Mouse (Mus musculus): ENCODE data around the gene Nek8. TPM values are rescaled to one million over a fixed set of nuclear protein-coding genes. Genes with fewer than 3 reads are reported as not detected.

Nek8 gene
- total RNA-seq, 1 experiment from 2014 or later, result 4.3 TPM

DNA sequence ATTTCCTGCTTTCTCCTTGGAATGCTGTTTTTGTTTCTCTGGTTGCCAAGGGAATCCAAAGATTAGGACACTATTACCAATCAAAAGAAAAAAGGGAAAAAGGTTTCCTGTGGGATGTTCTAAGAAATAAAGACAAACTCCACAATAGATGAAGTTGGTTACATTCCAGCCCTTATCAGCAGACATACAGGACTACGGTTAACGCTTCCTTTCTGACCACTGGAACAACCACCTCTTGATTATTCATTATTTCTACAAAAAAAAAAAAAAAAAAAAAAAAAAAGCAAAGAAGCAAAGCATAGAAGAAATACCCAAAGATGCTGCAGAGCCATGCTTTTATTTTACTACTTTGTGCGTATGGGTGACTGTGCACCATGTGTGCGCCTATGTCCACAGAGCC lies 53.7 kb downstream of the Nek8 start:
- no peak for ATAC-seq (replicated peaks; ENCODE audit: insufficient number of reproducible peaks, low FRiP score, low TSS enrichment, poor library complexity, severe bottlenecking)

DNA sequence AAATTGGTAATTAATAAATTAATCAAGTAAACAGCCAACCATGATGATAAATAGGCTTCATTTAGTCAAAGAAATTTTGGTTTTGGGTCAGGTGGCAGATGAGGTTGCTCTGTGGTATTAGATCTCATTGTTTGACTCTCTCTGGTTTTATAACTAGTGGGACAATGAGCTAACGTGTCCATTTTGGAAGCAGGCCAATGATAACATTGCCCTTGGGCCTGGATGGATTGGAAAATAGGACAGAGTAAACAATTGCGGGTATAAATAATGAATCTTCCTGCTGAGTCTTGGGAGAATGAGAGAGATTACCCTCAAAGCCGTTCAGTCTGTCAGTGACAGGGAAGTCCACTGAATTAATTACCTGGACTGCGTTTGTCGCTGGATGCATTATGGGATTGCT lies 55.3 kb downstream of the Nek8 start:
- no peak for ATAC-seq (replicated peaks; ENCODE audit: insufficient number of reproducible peaks, low FRiP score, low TSS enrichment, poor library complexity, severe bottlenecking)

DNA sequence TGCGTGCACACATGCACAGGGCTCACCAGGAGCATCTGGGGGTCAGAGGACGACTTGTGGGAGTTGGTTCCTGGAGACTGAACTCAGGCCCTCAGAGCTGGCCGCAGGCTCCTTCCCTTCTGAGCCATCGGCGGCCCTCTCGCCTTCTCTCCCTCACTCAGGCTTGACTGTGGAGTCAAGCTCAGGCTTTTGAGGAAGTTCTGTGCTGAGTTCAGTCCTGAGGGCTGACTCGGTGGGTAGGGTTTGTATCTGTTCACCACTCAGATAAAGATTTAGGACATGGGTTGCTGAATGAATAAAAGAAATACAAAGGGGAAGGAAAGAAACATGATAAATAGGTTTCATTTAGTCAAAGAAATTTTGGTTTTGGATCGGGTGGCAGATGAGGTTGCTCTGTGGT lies 56.6 kb downstream of the Nek8 start:
- peak; percentile 57 for ATAC-seq (replicated peaks; ENCODE audit: insufficient number of reproducible peaks, low FRiP score, low TSS enrichment, poor library complexity, severe bottlenecking)

DNA sequence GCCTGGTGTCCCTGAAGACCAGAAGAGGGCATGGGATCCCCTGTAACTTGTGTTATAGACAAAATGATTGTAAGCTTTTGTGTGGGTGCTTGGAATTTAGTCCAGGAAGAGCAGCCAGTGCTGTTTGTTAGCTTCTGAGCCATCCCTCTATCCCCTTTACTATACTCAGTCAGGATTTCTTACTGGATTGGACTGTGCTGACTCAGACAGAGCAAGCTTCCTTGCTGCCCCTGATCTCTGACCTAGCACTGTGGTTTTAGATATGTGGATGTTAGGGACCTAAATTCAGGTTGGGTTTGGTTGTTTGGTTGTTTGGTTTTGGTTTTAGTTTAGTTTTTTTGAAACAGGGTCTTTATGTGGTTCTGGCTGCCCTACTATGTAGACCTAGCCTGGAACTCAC lies 58.0 kb downstream of the Nek8 start:
- ATAC-seq (replicated peaks; ENCODE audit: insufficient number of reproducible peaks, low FRiP score, low TSS enrichment, poor library complexity, severe bottlenecking), result no peak

DNA sequence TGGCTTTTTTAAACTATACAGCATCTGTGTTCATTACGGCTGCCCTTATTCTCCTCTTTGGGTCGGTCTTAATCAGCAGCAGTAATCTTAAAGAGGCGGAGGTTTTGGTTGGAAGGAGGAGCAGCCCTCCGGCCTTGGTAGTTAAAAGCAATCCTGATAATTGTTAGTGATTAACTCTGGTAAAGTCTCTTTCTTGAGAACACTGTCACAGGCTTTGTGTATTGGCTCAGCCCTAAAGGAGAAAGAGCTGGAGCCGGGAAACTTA lies 60.4 kb downstream of the Nek8 start:
- no peak for ATAC-seq (replicated peaks; ENCODE audit: insufficient number of reproducible peaks, low FRiP score, low TSS enrichment, poor library complexity, severe bottlenecking)

Other genes with a start within 250 kb of the Nek8 start
- gene Sez6, start 245.9 kb downstream of the Nek8 start, total RNA-seq (2017), result not detected in 3 replicates
- gene Phf12, start 193.9 kb downstream of the Nek8 start, total RNA-seq (2017), result 34.9 to 44.3 TPM (median 43.9 TPM) in 3 replicates
- 0.39 to 0.86 TPM in 2 of 3 replicates, not detected in the other for gene Dhrs13, start 144.4 kb downstream of the Nek8 start, total RNA-seq (2017)
- 18.5 to 34.4 TPM (median 28.9 TPM) in 3 replicates for gene Flot2, start 138.7 kb downstream of the Nek8 start, total RNA-seq (2017)
- 7.1 to 17.9 TPM (median 16.5 TPM) in 3 replicates for gene Eral1, start 96.3 kb downstream of the Nek8 start, total RNA-seq (2017)
- gene Fam222b, start 82.0 kb downstream of the Nek8 start, total RNA-seq (2017), result 3.6 to 7.9 TPM (median 4.4 TPM) in 3 replicates
- 3.6 to 4.9 TPM (median 3.6 TPM) in 3 replicates for gene Traf4, start 11.1 kb downstream of the Nek8 start, total RNA-seq (2017)
- gene Tlcd1, start within 50 bp of the Nek8 start, total RNA-seq (2017), result 2.5 to 4.6 TPM (median 2.9 TPM) in 3 replicates
- gene Rpl23a, start 6.9 kb upstream of the Nek8 start, total RNA-seq (2017), result 1,700 to 2,580 TPM (median 2,203 TPM) in 3 replicates
- not detected in 3 replicates for gene Rab34, start 11.8 kb upstream of the Nek8 start, total RNA-seq (2017)
- not detected in 3 replicates for gene Proca1, start 16.7 kb upstream of the Nek8 start, total RNA-seq (2017)
- gene Sdf2, start 69.1 kb upstream of the Nek8 start, total RNA-seq (2017), result 43.1 to 61.5 TPM (median 48.3 TPM) in 3 replicates
- 54.5 to 84.6 TPM (median 59.8 TPM) in 3 replicates for gene Supt6, start 69.3 kb upstream of the Nek8 start, total RNA-seq (2017)
- 77.6 to 107 TPM (median 97.1 TPM) in 3 replicates for gene 2610507B11Rik, start 85.1 kb upstream of the Nek8 start, total RNA-seq (2017)
- 1.2 TPM in 1 of 3 replicates, not detected in the others for gene BC030499, start 114.2 kb upstream of the Nek8 start, total RNA-seq (2017)
- gene Spag5, start 124.9 kb upstream of the Nek8 start, total RNA-seq (2017), result 0.64 to 3.1 TPM (median 1.4 TPM) in 3 replicates
- gene Aldoc, start 146.3 kb upstream of the Nek8 start, total RNA-seq (2017), result 0.78 to 8.6 TPM (median 1.3 TPM) in 3 replicates
- gene Pigs, start 151.7 kb upstream of the Nek8 start, total RNA-seq (2017), result 17.5 to 25.1 TPM (median 18.5 TPM) in 3 replicates
- 88.0 to 122 TPM (median 99.7 TPM) in 3 replicates for gene Unc119, start 166.8 kb upstream of the Nek8 start, total RNA-seq (2017)
- gene Foxn1, start 209.9 kb upstream of the Nek8 start, total RNA-seq (2017), result not detected in 3 replicates
- gene Slc13a2, start 245.5 kb upstream of the Nek8 start, total RNA-seq (2017), result not detected in 3 replicates